Mouse (Mus musculus) bone marrow macrophage, adult 2 months (primary cell): ENCODE measurements around the gene Chrne.

Source experiments
- CTCF ChIP-seq: IDR thresholded peaks from 2 replicates; pipeline ENCODE4 v1.5.1; 2012; ENCODE audit warnings: low read depth, mild to moderate bottlenecking, low read length, moderate library complexity
- POLR2A ChIP-seq: IDR thresholded peaks from 2 replicates; pipeline ENCODE4 v1.6.1; 2012; ENCODE audit warnings: mild to moderate bottlenecking, low read depth, low read length, borderline replicate concordance

DNA sequence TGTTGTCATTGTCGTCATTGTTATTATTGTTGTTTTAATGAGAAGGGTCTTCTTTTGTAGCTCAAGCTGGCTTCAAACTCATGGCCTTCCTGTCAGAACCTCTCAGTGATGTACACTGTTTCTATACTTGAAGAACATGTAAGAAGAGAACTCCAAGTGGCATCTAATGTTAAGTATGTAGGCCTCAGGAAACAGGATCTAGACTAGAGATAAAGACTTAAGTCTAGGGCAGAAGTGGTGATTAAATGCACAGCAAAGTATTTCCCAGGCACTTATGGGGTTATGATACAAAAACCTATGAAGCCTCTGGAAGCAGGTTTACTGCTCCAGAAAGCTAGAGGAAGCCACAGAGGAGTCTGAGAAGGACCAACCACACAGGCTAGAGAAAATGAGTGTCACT lies 19.3 kb upstream of the Chrne start:
- no peak for TF ChIP-seq CTCF
- no peak for TF ChIP-seq POLR2A
